Mouse (Mus musculus): ENCODE results near the gene Amfr.

DNA sequence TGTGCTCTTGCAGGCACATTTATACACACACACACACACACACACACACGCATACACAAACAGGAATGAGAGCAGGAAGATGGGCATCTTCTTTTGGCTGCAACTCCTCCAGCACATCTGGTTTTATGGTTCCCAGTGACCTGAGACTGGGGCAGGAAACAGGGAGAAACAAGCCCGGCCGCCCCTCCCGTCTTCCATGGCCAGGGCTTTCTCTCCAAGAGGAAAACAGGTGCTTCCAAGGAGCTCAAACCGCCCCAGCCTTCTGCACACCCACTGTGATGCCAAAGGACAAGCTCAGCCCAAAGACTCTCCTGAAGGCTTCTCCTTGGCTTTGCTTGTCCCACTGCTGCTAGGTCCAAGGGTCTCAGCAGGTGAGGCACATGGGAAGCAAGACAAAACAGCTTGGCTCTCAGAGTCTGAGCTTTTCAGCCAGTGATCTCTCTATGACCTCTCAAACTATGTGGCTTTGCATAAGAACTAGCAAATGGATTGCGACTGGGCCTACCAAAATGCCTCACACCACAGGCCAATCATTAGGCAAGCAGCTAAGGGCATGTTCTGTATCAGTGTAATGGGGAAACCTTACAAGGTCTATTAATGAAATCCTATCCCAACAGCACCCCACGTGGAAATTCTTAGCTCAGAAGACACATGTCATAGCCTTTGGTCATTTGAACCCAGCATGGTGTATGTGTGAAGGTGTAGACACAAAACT, 42.9 kb downstream of the Amfr start:
- no peak for TF ChIP-seq CTCF (IDR thresholded peaks at IDR 0.05; ENCODE audit: borderline replicate concordance, insufficient read depth, low read length)
- no peak for TF ChIP-seq POLR2A (IDR thresholded peaks at IDR 0.05; ENCODE audit: low read depth, low read length)
